Mouse (Mus musculus) thymus, adult 18-20 months (tissue): ENCODE results near the gene Rbfox2.
"Not testable (repeated sequence)": the region's sequence is repeated elsewhere in the genome, so short reads cannot be mapped to it uniquely, and the experiment has no call there.

Source experiments
- DNase-seq, 2 experiments: peaks; one replicate each; pipeline ENCODE4 v3.0.0; 2022; ENCODE audit warnings: mixed read lengths in 2 of 2

Gene Rbfox2

DNA sequence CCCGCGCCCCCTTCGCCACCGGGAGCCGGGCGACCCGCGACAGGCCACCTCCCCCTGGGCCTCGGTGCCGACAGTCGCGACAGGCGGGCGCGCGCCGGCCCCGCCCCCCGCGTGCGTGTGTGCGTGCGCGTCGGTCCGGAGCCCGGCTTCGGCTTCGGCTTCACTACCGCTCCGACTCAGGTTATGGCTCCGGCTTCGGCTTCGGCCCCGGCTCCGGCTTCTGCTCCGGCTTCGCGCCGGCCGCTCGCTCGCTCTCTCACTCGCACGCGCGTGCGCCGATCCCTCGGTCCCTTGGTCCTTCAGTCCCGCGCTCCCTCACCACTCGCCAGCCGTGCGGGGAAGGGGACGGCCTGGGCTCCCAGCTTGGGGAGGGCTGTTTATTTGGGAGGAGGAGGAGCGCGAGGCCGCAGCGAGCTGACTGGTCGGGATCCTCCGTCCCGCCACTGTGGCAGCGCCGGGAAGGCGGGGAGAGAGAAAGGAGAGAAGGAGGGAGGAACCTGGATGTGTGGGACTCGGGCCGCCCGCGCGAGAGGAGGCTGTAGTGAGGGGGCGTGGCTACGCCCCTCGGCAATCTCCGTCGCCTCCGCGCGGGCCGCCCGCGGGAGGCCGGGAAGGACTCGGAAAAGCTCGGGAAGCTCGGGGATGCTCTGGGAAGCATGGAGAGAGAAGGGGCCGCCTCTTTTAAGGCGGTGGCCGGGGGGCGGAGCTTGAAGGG is at the start of gene Rbfox2:
Gene Rbfox2, minus strand, starts transcription at position 458 of the 715 bp plus-strand sequence.
- DNase-seq = peak; percentile 44 to 47

DNA sequence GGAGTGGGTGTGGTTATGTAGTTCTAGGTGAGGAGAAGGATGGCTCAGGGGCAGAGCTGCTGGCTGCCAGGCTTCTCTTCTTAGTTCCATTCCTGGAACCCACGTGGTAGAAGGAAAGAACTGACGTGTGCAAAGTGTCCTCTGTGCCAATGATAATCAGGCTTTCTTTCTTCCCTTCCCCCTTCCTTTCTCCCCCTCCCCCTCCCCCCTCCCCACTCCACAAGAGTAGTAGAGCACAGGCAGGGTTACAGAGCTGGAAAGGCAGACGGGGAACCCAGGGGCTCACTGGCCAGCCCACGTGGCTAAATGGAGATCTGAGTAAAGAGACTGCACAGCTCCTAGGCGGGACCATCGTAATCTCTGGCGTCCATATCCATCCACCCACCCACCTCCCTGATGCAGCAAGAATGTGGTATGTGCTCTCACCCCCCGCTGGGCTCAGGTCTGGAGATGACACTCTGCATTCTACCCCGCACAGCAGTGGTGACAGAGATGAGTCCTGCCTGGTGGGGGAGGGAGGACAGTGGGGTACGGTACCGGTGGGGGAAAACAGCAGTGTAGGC is 49.5 kb upstream of the Rbfox2 start:
- DNase-seq = no peak

DNA sequence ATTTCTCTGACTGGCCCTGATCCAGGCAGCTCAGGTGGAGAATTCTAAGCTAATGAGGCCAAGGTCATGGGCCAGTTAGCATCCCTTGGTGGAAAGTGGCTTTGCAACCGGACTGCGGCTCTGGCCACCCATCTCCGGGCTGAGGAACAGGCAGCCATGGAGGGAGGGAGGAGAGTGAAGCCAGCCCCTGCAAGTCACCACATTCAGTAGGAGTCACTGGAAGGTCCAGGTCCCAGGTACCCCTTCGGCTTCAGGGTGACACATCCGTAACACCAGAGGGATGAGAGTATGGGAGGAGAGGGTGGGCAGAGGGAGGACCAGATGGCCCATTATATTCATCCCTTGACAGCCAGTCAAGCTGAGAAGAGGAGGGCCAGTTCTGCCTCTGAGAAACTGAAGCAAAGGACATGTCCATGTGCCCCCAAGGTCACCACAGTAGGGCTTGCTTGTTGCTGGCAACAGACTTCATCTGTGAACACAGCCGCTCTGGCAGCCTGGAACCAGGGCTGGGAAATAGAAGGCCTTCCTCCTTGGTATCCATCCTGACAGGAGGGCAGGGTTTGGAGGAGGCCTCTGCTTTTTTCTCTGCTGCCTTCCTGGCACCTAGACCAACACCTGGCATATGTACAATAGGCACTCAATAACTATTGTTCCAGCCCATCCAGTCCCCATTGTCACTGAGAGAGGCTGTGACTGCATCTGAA is 48.2 kb upstream of the Rbfox2 start:
- DNase-seq = no peak

DNA sequence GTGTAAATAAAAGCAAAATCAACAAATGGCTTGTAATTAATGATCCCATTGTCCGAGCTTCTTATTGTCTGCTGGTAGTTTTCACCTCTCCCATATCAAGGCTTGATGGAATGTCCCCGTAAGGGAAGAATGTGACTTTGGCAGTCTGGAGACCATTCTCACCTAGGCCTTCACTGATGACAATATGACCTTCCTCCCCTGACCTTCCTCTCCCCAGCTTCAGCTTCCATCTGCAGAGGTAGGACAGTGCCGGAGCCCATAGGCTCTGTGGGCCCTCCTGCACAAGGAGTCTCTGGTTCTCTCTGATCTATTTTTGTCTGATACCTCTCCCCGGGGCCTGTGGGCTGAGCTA is 47.7 kb upstream of the Rbfox2 start:
- no peak for DNase-seq

DNA sequence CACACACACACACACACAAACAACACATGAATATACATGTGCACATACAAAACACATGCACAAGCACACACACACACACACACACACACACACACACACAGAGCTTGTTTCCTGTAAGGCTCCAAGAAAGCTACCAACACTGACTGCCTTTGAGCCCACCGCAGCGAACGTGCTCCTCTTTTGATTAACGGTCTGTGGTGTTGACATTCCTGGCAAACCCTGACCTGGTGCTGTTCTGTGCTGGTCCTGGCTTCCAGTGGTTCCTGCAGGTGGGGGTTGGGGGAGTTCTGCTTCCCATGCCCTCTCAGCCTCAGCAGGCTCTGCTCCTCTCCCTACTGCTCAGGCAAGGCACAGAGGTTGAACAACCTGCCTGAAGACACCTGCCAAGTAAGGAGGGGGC is 47.0 kb upstream of the Rbfox2 start:
- DNase-seq = no peak

DNA sequence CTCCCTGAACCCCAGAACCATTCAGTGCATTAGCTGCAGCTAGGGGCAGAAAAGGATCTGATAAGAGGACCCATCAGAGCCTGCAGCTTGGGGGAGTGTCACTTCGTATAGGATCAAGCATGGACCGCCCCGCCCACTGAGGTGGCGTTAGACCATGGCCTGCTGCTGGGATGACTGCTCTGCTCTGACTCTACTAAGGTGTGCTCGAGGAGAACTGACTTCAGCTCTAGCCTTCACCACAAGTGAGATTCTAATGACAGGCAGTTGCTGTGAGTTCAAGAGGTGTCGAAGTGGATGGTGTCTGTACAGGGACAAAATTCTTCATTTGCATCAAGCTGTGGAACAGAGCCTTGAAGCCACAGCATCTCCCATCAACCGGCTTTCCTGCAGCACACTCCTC is 46.1 kb upstream of the Rbfox2 start:
- DNase-seq = no peak

DNA sequence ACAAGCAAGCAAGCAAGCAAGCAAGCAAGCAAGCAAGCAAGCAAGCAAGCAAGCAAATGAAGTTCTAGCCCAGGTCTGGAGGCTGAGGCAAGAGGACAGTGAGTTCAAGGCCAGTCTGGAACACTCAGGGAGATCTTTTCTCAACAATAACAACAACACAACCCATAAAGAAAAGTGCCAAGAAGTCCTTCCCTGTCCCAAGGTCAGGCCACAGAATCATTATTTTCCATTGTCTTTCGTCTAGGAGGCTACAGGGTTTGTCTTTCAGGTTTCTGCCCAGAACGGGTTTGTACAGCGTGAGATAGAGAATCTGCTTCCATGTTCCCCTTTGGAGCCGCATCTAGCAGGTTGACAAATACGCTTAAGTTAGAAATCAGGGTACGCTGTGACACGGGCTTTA is 43.3 kb upstream of the Rbfox2 start:
- DNase-seq = no peak

DNA sequence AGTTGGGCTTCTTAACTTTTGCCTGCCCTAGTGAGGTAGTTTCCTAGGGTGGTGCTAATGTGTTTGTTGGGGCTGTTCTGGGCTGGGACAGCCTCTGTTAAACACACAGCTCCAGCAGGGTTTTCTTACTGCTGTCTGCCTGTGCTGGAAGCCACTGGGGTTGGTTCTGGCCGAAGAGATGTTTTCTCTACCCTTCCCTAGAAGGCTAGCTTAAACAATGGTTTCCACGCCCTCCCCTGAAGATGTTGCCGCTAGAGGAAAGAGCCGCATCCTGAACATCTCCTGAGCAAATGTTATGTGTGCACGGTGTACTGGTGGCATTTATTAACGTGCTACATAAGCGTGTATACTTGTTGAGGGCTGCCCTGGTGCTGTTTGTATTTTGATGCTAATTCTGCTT is 41.3 kb upstream of the Rbfox2 start:
- no peak for DNase-seq

DNA sequence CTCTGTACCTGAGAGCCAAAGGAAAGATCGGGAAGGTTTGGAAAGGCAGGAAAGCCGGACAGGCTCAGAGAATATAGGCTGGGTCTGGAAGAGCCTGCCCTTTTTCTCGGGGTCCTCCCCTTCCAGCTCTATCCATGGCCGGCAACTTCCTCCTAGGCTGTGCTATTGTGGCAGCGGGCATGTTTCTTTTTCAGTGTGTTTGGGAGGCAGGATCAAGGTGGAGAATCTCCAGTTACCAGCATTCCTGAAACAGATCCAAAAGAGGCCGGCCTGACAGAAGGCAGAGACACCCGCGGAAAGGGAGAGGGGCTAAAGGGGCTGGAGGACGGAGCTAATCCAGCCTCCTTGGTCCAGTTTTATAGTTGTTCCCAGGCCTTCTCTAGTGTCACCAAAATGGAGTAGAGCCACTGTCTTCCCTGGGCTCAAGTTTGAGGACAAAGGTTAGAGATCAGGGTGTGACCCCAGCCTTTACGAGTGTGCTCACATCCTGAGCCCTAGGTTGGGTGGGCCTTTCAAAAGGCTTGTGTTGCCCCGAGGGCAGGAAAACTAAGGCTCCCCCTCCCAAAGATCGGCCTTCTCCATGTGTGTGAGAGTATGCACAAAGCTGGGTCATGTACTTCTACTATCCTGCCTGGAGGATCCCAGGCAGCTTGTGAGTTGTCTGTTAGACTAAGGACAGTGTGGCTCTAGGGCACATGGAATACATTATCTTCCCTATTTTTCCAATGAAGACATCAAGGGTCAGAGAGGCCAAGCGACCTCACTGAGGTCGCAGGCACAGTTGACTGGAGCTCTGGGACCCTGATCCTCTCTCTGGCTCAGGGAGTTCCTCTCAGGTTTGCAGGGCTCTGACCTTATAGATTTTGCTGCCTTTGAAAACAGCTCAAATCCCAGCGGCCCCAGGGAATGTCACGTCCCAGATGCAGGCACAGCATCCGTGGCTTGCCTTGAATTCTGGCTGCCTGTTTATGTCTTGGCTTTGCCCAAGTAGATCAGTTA is 37.6 kb upstream of the Rbfox2 start:
- DNase-seq = no peak

DNA sequence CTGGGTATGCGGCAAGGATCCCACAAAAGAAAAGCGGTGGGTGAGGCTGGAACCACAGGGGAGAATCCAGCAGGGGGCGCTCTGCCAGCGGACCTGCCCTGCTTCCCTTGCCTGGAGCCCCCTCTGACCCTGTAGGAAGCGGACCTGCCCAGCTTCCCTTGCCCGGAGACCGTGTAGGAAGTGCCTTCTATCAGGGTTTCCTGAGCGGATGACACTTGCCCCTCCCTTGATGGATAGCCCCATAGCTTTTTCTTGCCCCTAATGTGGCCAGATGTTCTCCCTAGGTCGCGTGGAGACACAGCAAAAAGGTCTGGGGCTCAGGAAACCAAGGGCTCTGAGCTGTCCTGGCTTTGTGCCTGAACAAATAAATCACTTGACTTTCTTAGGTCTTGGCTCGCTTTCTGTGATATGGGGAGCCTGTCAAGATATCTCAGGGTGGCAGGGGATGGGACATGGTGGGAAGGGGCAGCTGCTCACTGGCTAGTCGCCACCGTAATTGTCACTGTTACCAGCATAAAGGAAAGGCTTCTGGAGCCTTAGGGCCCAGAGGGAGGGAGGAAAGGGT is 36.8 kb upstream of the Rbfox2 start:
- no peak for DNase-seq

DNA sequence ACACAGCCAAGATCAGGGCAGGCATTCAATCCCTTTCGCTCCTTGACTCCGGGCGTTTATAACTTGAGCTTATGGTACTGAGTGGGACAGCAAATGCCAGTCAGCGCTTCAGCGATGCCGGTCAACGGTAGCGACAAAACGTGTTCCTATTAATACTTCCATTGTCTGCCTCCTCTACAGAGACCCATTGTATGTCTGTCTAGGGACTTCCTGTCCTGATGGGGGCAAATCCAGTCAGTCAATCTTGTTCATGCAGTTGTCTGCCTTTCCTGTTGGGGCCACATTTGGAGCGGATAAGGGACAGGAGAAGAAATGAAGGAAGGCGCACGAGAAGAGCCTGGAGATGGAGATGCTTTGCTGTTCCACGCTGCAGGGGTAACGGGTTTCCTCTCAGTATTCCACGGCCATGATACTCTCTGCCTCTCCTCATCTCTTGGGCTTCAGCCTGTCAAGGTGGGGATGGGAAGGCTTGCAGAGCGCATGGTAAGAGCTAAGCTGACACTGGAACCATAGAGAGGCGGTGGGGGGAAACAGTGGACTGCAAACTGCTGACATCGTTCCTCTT is 36.2 kb upstream of the Rbfox2 start:
- no peak for DNase-seq

DNA sequence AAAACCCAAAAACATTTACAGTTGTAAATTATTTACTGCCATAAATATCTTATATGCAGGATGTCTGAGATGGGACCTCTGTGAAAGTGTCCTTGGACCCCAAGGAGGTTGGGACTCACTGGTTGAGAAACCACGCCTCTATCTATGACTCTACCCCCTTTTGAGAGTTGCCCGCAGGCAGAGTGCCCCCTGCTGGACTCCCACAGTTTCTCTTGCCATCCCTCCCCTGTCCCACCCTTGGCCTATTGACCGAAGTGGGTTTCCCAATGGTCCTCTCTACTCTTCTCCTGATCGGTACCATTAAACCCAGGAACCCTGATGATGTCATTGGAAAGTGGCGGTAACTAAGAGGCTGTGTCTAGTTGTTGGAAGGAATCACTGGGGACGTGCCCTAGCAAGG is 35.2 kb upstream of the Rbfox2 start:
- DNase-seq = no peak

DNA sequence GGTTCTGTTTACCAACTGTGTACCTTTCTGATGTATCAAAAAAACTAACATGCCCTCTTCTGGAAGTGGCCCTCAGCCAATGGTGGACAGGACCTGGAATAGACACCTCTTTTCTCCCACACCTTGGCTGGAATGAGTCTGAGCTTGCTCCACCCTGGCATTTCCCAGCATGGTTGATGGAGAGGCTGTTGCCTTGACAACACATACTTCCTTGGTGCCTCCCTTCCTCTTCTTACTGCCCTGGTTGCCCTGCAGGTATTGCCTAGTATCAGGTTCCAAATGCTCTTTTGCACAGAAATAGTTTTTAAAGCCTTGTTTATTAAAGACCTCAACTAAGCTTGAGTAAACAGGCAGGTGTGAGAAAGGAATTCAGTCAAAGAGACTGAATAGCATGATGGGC is 33.8 kb upstream of the Rbfox2 start:
- DNase-seq = no peak

DNA sequence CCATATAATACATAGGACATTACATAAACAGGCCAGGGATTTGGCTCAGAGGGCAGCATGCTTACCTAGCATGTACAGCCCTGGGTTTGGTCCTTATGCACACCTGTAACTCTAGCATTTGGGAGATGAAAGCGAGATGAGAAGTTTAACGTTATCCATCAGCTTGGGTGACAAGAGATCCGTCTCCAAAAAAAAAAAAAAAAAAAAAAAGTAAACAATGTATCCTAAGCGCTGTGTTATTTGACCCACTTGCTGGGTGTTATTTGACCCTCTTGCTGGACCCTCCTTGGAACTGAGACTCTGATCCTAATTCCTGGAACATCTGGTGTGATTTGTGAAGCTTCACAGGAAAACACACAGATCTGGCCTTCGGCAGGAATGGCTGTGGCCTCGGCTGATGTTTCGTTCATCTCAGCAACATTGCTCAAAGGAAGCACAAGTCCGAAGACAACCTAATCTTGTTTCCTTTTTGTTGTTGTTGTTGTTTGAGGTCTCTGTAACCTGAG is 32.2 kb upstream of the Rbfox2 start:
- DNase-seq = no peak

DNA sequence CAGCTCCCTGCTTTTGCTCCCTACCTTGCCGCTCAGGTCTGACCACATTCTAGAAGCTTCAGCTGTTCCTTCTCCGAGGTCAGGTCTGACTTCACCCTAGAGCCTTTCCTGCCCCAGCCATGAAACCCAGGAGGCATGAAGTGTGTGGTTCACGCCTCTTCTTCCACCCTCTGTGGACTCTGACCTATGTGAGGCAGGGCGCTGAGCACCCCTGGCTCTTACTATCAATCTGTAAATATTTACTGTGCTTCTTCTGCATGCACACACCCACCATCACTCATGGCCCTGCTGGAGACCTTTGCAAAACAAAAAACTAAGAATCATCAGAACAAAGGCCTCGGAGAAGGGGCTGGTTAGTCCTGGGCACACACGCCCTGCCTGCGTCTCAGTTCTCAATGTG is 31.6 kb upstream of the Rbfox2 start:
- DNase-seq = no peak

DNA sequence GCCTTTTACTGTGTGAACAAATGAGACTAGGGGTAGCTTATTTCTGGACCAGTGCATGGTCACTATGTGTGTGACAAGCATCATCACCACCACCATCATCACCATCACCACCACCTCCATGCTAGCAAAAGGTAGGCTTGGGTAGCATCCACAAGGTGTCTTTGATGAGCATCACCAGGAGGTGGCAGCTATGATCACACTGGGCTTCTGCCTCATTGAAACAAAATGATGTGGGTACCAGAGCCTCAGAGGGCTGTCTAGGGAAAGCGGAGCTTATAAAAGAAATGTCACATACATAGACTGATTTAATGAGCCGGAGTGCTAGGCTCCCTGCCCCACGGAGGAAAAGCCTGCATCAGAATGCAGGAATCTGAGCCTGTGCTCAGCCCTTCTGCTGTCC is 31.1 kb upstream of the Rbfox2 start:
- DNase-seq = no peak

DNA sequence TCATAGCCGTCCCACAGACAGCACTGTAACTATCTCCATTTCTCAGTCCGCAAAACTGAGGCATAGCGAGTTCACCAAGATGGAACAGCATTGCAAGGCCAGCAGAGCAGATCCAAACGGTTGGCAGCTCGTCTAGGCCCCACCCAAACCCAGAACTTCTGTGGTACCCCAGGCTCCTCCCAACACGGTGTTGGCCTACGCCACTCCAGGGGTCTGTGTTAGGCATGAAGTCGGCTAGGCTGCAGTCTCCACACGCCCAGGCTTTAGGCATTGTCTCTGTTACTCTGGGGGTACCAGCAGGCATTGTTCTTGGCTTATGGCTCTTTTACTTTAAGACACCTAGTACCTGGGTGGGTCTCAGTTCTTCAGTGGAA is 30.2 kb upstream of the Rbfox2 start:
- DNase-seq = no peak

DNA sequence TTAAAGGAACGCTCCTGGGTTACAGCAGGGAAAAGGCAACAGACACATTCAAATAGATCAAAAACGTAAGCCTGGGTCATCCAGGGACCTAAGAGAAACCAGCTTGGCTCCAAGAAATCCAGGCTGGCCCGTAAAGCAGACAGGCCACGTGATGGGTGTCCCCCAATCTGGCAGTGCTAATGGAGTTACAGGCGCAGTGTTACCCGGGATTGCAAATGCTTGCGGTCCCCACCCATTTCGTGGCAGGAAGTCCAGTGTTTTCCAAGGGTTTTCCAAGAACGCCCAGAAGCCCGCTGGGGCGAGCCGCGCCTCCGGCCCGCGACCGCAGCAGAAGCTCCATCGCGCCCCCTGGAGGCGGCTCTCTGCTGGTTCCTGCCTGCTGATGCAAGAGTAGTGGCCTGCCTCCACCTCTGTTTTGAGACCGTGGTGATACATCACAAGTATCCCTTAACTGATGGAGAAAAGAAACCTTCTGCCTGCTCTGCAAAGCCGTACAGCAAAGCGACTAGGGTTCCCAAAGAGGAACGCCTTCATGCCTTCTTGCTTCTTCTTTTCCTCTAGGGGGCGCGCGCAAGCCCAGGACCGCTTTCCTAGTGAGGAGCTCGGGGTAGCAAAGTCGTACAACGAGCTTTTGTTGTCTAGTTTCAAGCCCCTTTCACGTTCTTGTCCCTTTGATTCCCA is 29.6 kb upstream of the Rbfox2 start:
- peak in 1 of 2 experiments; percentile 19 for DNase-seq

DNA sequence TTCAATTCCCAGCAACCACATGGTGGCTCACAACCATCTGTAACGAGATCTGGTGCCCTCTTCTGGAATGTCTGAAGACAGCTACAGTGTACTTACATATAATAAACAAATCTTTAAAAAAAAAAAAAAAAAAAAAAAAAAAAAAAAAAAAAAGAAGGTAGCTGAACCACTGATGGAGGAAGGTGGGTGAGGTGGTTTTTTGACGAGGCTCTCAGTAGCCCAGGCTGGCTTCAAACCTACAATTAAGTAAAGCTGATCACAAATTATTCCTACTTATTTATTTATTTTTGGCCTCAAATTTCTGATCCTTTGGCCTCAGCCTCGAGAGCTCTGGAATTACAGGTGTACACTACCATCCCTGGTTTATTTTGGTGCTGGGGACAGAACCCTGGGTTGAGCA is 28.4 kb upstream of the Rbfox2 start:
- DNase-seq = not testable (repeated sequence)

DNA sequence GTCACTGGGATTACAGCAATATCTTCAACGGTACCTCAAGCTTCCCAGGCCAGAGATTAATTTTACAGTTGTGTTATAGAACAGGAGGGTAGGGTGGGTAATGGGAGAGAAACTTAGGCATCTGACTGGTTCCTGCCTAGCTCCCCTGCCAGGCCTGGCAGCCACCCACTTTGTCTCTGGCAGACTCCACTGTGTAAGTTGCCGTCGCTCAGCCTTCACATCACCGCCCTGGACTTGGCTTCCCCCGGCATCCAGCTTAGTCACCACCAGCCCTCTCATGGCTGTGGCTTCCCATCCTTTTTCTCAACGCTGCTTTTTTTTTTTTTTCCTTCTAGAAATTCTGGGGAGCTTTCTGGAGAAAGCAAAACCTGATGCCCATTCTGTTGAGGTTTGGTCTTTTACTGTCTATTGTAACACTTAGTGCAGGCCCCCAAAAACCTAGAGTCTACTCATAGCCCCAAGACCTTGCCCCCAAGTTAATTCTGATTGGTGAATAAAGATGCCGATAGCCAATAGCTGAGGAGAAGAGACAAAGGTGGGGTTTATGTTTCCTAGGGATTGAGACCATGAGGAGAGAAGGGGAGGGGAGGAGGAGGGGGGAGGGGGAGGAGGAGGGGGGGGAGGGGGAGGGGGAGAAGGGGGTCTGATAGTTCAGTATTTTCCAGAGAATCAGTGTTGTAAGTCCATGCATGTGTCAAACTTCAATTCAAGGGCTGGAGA is 25.6 kb upstream of the Rbfox2 start:
- DNase-seq = no peak

DNA sequence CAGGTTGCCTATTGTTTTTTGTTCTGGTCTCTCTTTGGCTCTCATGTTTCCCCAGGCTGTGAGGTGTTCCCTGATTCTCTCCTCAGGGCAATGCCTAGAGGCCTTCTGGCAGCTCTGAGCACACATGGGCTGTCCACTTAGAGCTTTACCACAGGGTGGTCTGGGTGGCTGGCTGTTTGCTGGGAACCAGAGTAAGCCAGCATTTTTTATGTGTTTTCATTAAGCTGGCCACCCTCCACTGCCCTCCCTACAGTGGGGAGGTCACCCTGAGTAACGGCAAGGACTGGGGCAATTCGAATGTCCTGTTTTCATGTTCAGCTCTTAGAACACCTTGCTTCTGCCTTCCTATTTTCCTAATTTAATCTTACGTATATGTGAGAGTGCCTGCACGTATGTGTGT is 24.6 kb upstream of the Rbfox2 start:
- DNase-seq = no peak
